Mouse (Mus musculus): Measurements from ENCODE around the gene Ago3.

- TF ChIP-seq CTCF (IDR thresholded peaks at IDR 0.05; ENCODE audit: low read depth, low read length) (no peak), POLR2A (IDR thresholded peaks at IDR 0.05; ENCODE audit: extremely low read depth, insufficient read depth, low read length) (no peak)
Measured at GRCm38 (mm10) chr4:126296617-126297101, 132.7 kb downstream of the Ago3 start.
